Mouse (Mus musculus) limb, embryonic 13.5 days (tissue): ENCODE results near the gene Egf. TPM values are rescaled to one million over a fixed set of nuclear protein-coding genes. Genes with fewer than 3 reads are reported as not detected.

ENCODE experiments used
- ATAC-seq: fragments of 200-750 bp; cut with Nextera tagmentation; 2 replicates; pipeline ENCODE4 v1.8.0; 2017; ENCODE audit warnings: low read depth, moderate number of reproducible peaks, moderate TSS enrichment; ENCODE audit not compliant: low FRiP score
- H3K27ac ChIP-seq: fragments of 300-500 bp; sonication (generic); 2 replicates; pipeline ENCODE4 v1.5.1; 2015; ENCODE audit warnings: inconsistent platforms, mild to moderate bottlenecking, moderate library complexity
- H3K27me3 ChIP-seq: fragments of 300-500 bp; sonication (generic); 2 replicates; pipeline ENCODE4 v1.6.1; 2015; ENCODE audit warnings: mild to moderate bottlenecking, inconsistent platforms
- H3K36me3 ChIP-seq: fragments of 300-500 bp; sonication (generic); 2 replicates; pipeline ENCODE4 v1.6.1; 2015; ENCODE audit warnings: inconsistent platforms, mild to moderate bottlenecking, moderate library complexity
- H3K4me1 ChIP-seq: fragments of 300-500 bp; sonication (generic); 2 replicates; pipeline ENCODE4 v1.6.1; 2015; ENCODE audit warnings: inconsistent platforms
- H3K4me2 ChIP-seq: fragments of 300-500 bp; sonication (generic); replicated peaks from 2 replicates; pipeline ENCODE4 v1.6.1; 2015; ENCODE audit warnings: inconsistent platforms, mild to moderate bottlenecking, moderate library complexity
- H3K4me3 ChIP-seq: fragments of 300-500 bp; sonication (generic); 2 replicates; pipeline ENCODE4 v1.5.1; 2015; ENCODE audit warnings: moderate library complexity, mild to moderate bottlenecking, inconsistent platforms
- H3K9ac ChIP-seq: fragments of 300-500 bp; sonication (generic); 2 replicates; pipeline ENCODE4 v1.6.1; 2015; ENCODE audit warnings: mild to moderate bottlenecking, inconsistent platforms
- H3K9me3 ChIP-seq: fragments of 300-500 bp; sonication (generic); 2 replicates; pipeline ENCODE4 v1.6.1; 2016; ENCODE audit warnings: inconsistent platforms
- WGBS: fragments of 180-500 bp; shearing (Covaris S2); methylation state at CpG from one replicate; pipeline ENCODE4 v1.1.7; 2015; 5-methylcytosine and 5-hydroxymethylcytosine counted together
- polyA plus RNA-seq: library from polyadenylated mRNA; unstranded; fragments of >200 nt; fragmentation: Nextera tagmentation; extraction: Ambion mirVana; gene quantifications from 2 replicates; pipeline ENCODE4 v1.2.1, GENCODE M21; 2015

The Egf gene
- polyA plus RNA-seq, 1 experiment from 2014 or later: 1.8 TPM

DNA sequence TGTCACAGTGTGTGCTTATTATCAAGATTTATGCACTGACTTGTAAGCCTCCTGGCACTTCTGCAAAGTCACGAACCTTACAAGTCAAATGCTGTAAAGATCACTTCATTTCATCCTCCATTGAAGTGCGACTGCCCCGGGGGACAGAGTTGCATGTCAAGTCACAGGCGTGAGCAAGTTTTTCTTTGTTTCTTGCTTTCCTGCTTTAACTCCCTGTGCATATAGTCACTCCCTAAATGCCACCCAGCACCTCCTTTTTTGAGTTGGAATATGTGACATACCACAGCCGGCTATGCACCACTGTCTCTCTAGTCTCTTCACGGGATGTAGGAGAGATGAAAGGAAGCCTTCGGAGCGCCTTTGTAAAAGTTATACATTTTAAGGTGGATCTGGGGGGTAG, 56.2 kb downstream of the Egf start:
- no peak overlapping the region for H3K9ac ChIP-seq
- H3K36me3 ChIP-seq: no peaks in the 10 kb centered on the region
- H3K4me2 ChIP-seq: no peak overlapping the region
- no peaks in the 10 kb centered on the region for H3K27me3 ChIP-seq
- H3K9me3 ChIP-seq: no peaks in the 10 kb centered on the region
- ATAC-seq: no peak
- 76% methylated on average over 8 of the region's 8 CpGs for WGBS
- no peaks in the 10 kb centered on the region for H3K4me1 ChIP-seq
- H3K4me3 ChIP-seq: no peak overlapping the region
- no peak overlapping the region for H3K27ac ChIP-seq

DNA sequence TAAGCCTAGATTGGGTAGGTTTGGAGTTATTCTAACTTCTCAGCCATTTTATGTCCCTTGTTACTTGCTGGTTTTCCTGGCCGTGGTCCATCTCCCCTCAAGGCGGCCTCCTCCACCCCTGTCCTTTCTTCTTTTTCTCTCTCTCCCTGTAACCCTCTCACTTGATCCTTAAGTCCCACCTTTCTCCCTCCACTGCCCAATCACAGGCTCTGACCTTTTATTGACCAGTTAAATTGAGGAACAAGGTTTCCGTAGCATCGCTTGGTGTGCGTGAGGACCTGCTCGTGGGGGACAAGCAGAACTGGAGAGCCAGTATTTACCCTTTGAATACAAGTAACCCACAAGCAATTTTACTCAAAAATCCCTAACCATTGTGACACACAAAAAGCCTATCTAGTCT, 56.8 kb downstream of the Egf start:
- ATAC-seq: no peak
- Histone ChIP-seq H3K4me1 (no peaks in the 10 kb centered on the region), H3K27me3 (no peaks in the 10 kb centered on the region), H3K4me3 (no peak overlapping the region), H3K9ac (no peak overlapping the region), H3K4me2 (no peak overlapping the region), H3K36me3 (no peaks in the 10 kb centered on the region), H3K27ac (no peak overlapping the region), H3K9me3 (no peaks in the 10 kb centered on the region)
- WGBS: 62% methylated on average over 6 of the region's 6 CpGs

DNA sequence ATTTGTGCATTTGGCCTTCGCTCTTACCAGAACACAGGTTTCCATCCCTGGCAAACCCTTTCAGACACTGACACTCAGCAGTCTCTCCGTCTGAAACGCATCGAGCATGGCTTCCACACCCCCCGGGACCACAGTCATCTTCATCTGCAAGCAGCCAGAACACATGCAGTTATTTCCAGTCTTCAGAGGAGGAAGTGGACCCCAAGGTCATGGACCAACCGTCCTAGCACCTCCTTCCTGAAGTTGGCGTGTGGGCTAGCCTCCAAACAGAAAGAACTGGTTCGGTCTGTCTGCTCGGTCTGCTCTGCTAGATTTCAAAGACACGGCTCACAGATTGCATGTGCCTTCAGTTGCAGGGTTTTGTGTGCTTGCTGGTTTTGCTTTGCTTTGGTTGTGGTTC, 57.4 kb downstream of the Egf start:
- ATAC-seq: no peak
- Histone ChIP-seq H3K9ac (no peak overlapping the region), H3K36me3 (no peaks in the 10 kb centered on the region), H3K27me3 (no peaks in the 10 kb centered on the region), H3K4me3 (no peak overlapping the region), H3K9me3 (no peaks in the 10 kb centered on the region), H3K4me1 (no peaks in the 10 kb centered on the region), H3K27ac (no peak overlapping the region), H3K4me2 (no peak overlapping the region)
- WGBS: 79% methylated on average over 10 of the region's 10 CpGs

DNA sequence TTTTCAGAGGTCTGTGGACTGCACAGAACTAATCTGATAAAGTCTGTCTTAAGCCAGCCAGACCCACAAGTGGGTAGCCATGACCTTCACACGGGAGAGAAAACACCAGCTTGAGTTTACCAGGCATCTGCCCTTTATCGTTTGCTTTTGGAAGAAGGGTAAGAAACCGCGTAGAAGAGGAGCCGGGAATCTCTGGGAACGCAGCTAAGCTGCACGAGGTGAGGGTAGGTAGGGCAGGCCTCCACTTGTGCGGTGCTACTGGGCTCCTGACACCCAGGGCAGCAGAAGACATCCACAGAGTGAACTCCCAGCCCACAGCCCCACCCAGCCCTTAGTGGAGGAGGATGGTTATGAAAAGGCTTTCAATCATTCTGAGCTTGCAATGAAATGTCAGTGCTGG, 59.2 kb downstream of the Egf start:
- H3K27me3 ChIP-seq: no peaks in the 10 kb centered on the region
- ATAC-seq: no peak

DNA sequence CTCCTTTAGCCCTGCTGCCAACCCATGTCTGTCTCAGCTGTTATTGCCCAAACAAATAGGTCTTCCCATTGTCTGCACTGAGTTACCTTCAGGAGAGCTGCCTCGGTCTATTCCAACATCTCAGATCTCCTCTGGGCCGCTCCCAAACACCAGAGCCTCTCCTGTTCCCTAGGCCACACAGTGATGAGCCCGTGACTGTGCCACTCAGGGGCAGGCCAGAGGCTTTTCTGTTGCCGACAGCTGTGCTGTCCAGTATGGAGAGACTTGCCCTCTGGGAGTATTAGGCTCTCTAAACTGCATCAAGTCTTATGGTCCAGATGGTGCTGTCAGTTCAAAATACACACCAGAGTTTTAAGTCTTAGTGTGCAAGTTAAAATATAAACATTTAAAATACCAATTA, 61.5 kb downstream of the Egf start:
- no peak overlapping the region for H3K4me3 ChIP-seq
- H3K9me3 ChIP-seq: no peaks in the 10 kb centered on the region
- 66% methylated on average over 4 of the region's 4 CpGs for WGBS
- H3K27ac ChIP-seq: no peak overlapping the region
- peak; percentile 66; the same call in 1 of the 2 replicates for ATAC-seq
- no peaks in the 10 kb centered on the region for H3K27me3 ChIP-seq
- no peaks in the 10 kb centered on the region for H3K36me3 ChIP-seq
- no peak overlapping the region for H3K9ac ChIP-seq
- no peaks in the 10 kb centered on the region for H3K4me1 ChIP-seq
- H3K4me2 ChIP-seq: no peak overlapping the region

More for the DNA sequence above, 59.2 kb downstream of the Egf start:
- no peaks in the 10 kb centered on the region for H3K9me3 ChIP-seq
- H3K4me3 ChIP-seq: no peak overlapping the region
- H3K27ac ChIP-seq: no peak overlapping the region
- no peaks in the 10 kb centered on the region for H3K4me1 ChIP-seq
- 92% methylated on average over 8 of the region's 8 CpGs for WGBS
- H3K4me2 ChIP-seq: no peak overlapping the region
- H3K36me3 ChIP-seq: no peaks in the 10 kb centered on the region
- H3K9ac ChIP-seq: no peak overlapping the region

DNA sequence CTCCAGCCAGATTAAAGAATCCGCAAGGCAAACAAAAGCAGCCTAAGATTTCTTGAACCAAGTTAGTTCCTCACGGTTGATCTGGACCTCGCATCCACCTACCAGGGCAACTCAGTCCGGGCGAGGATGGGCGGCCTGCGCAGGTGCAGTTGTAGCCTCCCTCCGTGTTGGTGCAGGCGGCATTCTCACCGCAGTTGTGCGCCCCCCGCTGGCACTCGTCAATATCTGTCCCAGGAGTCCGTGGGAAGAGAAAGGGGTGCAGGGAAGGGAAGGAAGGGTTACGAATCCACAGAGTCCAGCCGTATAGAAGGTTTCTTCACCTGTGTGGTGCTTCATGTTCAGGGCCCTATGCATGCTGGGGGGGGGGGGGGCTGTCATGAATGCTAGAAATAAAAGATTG, 62.3 kb downstream of the Egf start:
- Histone ChIP-seq H3K36me3 (no peaks in the 10 kb centered on the region), H3K9me3 (no peaks in the 10 kb centered on the region), H3K9ac (no peak overlapping the region), H3K27ac (no peak overlapping the region), H3K4me3 (no peak overlapping the region), H3K4me2 (no peak overlapping the region), H3K4me1 (no peaks in the 10 kb centered on the region), H3K27me3 (no peaks in the 10 kb centered on the region)
- ATAC-seq: no peak
- WGBS: 57% methylated on average over 16 of the region's 16 CpGs

DNA sequence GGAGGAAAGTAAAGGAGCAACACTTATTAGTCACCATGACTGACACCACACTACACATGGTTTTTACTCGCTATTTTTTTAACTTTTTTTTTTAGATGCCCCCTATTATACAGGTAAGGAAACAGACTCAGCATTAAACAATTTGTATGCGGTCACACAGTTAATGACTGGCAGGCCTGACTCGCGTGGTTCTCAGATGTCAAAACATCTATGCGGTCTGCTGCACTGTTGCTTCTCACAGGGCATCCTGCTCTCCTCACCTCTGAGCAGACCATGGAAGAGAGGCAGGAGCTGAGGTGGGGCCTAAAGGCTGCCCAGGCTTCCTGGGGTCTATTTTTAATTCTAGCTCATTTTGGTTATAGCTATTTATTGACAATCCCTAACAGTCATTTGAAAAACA, 67.7 kb downstream of the Egf start:
- no peak for ATAC-seq
- no peaks in the 10 kb centered on the region for H3K36me3 ChIP-seq
- no peak overlapping the region for H3K4me2 ChIP-seq
- no peaks in the 10 kb centered on the region for H3K4me1 ChIP-seq
- H3K9ac ChIP-seq: no peak overlapping the region
- no peaks in the 10 kb centered on the region for H3K27me3 ChIP-seq
- H3K27ac ChIP-seq: no peak overlapping the region
- WGBS: 58% methylated on average over 5 of the region's 5 CpGs
- H3K4me3 ChIP-seq: no peak overlapping the region
- H3K9me3 ChIP-seq: no peaks in the 10 kb centered on the region

DNA sequence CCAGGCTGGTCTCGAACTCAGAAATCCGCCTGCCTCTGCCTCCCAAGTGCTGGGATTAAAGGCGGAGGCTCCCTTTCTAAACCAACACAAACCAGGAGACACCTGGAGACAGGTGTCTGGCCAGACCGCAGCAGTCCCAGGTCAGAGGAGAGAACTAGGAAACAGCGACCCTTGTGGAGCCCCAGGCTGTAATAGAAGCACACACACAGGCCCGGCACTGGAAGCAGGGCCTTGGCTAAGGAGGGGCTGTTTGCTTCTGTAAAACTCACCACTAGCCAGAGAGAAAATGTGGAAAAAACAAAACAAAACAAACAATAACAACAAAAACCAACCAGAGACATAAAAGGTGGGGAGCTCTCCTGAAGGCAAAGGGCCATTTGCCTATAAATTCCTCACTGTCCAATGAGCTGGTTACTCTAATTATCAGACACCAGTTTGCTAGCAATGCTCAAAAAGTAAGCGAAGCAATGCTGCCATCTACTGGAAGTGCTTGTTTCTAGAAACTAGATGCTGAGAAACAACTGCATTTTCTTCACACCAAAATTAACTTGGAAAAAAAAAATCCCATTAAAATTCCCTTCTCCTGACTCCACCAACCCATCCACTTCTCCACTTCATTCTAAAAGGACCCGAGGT, 68.3 kb downstream of the Egf start:
- H3K9me3 ChIP-seq: no peaks in the 10 kb centered on the region
- no peak overlapping the region for H3K4me2 ChIP-seq
- H3K36me3 ChIP-seq: no peaks in the 10 kb centered on the region
- H3K9ac ChIP-seq: no peak overlapping the region
- 0 out of 2 replicates have a peak, but pooled peaks have one; percentile 64 for ATAC-seq
- WGBS: 46% methylated on average over 8 of the region's 8 CpGs
- no peak overlapping the region for H3K27ac ChIP-seq
- no peaks in the 10 kb centered on the region for H3K27me3 ChIP-seq
- H3K4me1 ChIP-seq: no peaks in the 10 kb centered on the region
- no peak overlapping the region for H3K4me3 ChIP-seq

DNA sequence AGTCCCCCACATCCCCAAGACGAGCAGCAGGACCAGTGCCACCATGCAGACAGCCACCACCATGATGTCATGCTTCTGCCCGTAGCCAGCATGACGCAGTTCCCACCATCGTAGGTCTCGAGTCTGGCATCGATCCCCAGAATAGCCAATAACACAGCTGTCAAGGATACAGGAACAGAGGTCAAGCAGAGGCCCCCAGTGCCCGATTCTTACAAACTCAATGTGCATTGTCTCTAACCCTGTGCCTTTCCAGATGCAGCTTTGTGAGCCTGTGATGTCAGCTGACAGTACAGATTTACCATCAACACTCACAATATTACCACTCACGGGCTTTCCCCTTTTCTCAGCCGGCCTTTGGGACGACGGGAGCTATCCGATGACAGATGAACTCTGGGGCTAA, 68.9 kb downstream of the Egf start:
- no peak for ATAC-seq
- H3K36me3 ChIP-seq: no peaks in the 10 kb centered on the region
- 82% methylated on average over 12 of the region's 12 CpGs for WGBS

DNA sequence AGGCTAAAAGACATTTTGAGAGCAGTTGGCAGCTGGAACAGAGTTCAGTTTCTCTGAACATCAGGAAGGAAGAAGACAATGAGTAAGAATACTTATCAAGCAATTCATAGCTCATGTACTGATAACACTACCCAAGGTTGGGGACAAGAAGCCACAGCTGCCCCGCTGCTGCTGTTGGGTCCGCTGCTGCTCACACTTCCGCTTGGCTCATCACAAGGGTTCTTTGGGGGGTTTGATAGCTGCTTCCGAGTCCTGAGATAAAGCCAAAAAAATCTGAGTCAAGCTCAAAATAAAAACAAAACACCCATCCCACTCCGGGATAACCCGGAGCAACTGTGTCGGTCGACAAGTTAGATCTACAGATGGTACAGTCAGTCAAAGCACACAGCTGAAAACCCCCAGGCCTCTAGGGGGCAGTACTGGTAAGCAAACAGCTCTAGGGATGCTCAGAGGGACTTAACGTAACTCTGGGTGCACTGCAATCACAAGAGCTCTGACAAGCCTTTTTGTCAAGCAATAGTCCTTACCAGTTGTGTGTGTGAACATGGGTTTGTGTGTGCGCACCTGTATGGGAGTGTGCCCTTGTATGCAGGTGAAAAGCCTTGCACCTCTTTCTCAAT, 71.9 kb downstream of the Egf start:
- WGBS: 88% methylated on average over 10 of the region's 10 CpGs

More for the DNA sequence above, 68.9 kb downstream of the Egf start:
- Histone ChIP-seq H3K27me3 (no peaks in the 10 kb centered on the region), H3K4me1 (no peaks in the 10 kb centered on the region), H3K27ac (no peak overlapping the region), H3K4me3 (no peak overlapping the region), H3K9me3 (no peaks in the 10 kb centered on the region), H3K4me2 (no peak overlapping the region), H3K9ac (no peak overlapping the region)

DNA sequence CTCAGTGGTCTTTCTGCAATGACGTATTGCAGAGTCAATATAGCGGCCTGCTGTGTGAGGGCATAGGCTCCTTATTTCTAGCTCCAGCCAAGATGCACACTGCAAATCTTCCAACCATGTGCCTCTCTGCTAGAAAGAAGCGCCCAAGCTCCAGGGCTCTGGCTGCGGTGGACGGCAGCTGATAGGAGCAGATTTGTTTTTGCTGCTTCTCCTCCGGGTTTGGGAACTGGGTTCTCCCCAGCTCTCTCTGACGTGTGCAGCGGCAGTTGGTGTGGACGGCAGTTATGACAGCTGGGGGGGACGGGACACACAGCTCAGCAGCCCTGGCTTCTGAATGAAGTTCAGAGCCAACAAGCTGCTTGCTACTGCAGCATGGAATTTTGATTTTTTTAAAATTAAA, 72.7 kb downstream of the Egf start:
- 81% methylated on average over 10 of the region's 10 CpGs for WGBS
- no peak overlapping the region for H3K27ac ChIP-seq
- ATAC-seq: no peak

More for the DNA sequence above, 71.9 kb downstream of the Egf start:
- no peak for ATAC-seq
- Histone ChIP-seq H3K4me1 (no peaks in the 10 kb centered on the region), H3K4me2 (no peak overlapping the region), H3K27ac (no peak overlapping the region), H3K27me3 (no peaks in the 10 kb centered on the region), H3K36me3 (no peaks in the 10 kb centered on the region), H3K9ac (no peak overlapping the region), H3K9me3 (no peaks in the 10 kb centered on the region), H3K4me3 (no peak overlapping the region)

DNA sequence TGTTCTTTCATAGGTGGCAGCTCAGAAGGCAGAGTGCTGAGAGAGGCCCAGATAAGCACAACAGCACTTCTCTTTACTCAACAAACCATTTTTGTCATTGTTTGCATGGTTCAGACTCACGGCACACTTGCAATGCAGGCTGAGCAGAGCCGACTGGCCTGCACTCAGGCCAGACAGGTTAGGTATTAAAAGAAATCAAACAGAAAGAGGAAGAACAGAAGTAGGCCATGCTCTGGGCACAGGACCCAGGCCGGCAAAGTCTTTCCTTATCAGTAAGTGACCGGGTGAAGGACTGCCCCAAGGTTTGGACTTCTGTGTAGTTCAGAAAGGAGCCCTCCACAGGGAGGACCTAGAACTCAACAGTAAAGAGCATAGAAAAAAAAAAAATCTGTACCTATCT, 73.3 kb downstream of the Egf start:
- Histone ChIP-seq H3K4me2 (no peak overlapping the region), H3K36me3 (no peaks in the 10 kb centered on the region), H3K4me3 (no peak overlapping the region), H3K27ac (no peak overlapping the region), H3K27me3 (no peaks in the 10 kb centered on the region), H3K9ac (no peak overlapping the region), H3K9me3 (no peaks in the 10 kb centered on the region), H3K4me1 (no peaks in the 10 kb centered on the region)
- WGBS: 89% methylated on average over 4 of the region's 4 CpGs
- ATAC-seq: no peak

More for the DNA sequence above, 72.7 kb downstream of the Egf start:
- Histone ChIP-seq H3K36me3 (no peaks in the 10 kb centered on the region), H3K4me2 (no peak overlapping the region), H3K4me3 (no peak overlapping the region), H3K9ac (no peak overlapping the region), H3K4me1 (no peaks in the 10 kb centered on the region), H3K27me3 (no peaks in the 10 kb centered on the region), H3K9me3 (no peaks in the 10 kb centered on the region)

DNA sequence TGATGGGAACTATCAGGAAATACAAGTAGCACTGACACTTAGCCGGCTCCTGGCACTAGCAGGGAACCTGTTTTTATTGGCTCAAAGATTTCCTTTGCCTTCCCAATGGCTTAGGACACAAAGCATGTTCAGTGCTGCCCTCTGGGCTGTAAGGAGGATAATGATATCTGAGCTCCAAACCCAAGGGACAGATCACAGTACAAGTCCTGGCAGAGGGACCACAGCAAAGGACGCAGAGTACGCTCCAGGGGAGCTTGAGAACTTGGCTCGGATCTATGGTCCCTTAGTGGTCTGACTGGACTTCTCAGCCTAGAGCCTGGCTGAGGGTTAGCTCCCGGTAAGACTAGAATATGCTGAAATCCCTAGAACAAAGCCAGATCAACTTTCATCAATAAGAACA, 74.9 kb downstream of the Egf start:
- no peak overlapping the region for H3K4me3 ChIP-seq
- H3K27ac ChIP-seq: no peak overlapping the region
- H3K4me1 ChIP-seq: no peaks in the 10 kb centered on the region
- no peak overlapping the region for H3K4me2 ChIP-seq
- no peaks in the 10 kb centered on the region for H3K9me3 ChIP-seq
- no peak for ATAC-seq
- WGBS: 54% methylated on average over 5 of the region's 5 CpGs
- no peaks in the 10 kb centered on the region for H3K27me3 ChIP-seq
- no peaks in the 10 kb centered on the region for H3K36me3 ChIP-seq
- H3K9ac ChIP-seq: no peak overlapping the region
